Mouse (Mus musculus): ENCODE measurements around the gene Cgnl1. TPM values are rescaled to one million over a fixed set of nuclear protein-coding genes. Genes with fewer than 3 reads are reported as not detected.

The Cgnl1 gene
- total and polyA plus RNA-seq, 3 experiments = 0.03 TPM; not detected in 2

DNA sequence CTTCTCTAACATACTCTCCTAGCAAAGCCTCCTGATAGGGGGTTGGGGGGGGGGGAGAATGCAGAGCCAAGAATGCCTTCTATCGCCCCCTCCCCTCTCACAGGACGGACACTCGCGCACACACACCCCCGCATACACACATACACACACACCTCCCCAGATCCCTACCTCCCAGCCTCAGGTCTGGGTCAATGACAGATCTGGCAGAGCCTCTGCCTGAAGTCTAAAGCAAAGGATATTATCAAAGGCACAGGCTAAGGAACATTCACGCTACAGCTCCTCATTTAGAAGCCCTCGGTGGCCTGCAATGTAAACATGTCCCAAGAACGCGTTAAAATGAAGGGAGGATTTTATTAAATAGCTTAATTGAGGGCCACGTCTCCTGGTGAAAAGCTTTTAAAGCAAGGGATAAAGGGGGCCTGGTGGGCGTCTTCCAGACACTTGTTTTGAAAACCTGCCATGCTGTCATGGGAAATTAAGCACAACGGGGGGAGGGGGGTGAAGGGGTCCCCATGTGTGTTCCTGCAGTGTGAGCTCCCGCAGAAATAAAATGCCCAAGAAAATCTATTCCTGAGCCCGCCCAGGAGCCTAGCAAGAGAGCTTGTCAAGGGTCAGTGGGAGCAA, 10.8 kb downstream of the Cgnl1 start:
- no peak overlapping the region for H3K27ac ChIP-seq (ENCODE audit: insufficient read depth, low read depth)
- H3K9me3 ChIP-seq (replicated peaks; ENCODE audit: low read length) = no peaks in the 10 kb centered on the region
- in situ Hi-C loops (cut with MboI; ENCODE audit: low pct_ligation_motif_present, low pct_unique_long_range_greater_than_20kb, low sequenced_read_pairs) (no loop called here), dilution Hi-C loops (cut with MboI; ENCODE audit: extremely low pct_ligation_motif_present, extremely low pct_unique_long_range_greater_than_20kb, low sequenced_read_pairs) (no loop called here)
- DNase-seq (ENCODE audit: extremely low read depth) = no peak
- peaks cover 3 to 9% of the 10 kb centered on the region in 2 experiments; a peak in 3 of 4 replicates for H3K4me1 ChIP-seq (ENCODE audit: control insufficient read depth in 1 of 2, insufficient read depth in 2 of 2)
- H3K4me3 ChIP-seq (replicated peaks in 1 of 3; ENCODE audit: low read depth in 2 of 3, low read length in 2 of 3, poor library complexity in 1 of 3) = no peak overlapping the region
- no peaks in the 10 kb centered on the region for H3K36me3 ChIP-seq (replicated peaks in 1 of 2; ENCODE audit: control insufficient read depth in 1 of 2, insufficient read depth in 1 of 2, low read length in 1 of 2)
- no peaks in the 10 kb centered on the region for H3K27me3 ChIP-seq (replicated peaks)
- no peak overlapping the region for H3K4me2 ChIP-seq (ENCODE audit: insufficient read depth, low read depth, poor library complexity, severe bottlenecking)
- no peaks in the 10 kb centered on the region for H3K79me2 ChIP-seq (replicated peaks; ENCODE audit: control insufficient read depth, extremely low read depth, insufficient read depth, poor library complexity, severe bottlenecking)
- H3K9ac ChIP-seq (ENCODE audit: insufficient read depth, low read depth) = no peak overlapping the region
- TF ChIP-seq SMC3 (IDR thresholded peaks at IDR 0.05; ENCODE audit: low read depth, low read length) = no peak

- Histone ChIP-seq H3K4me1 (ENCODE audit: control insufficient read depth in 1 of 2, insufficient read depth in 2 of 2) (peaks cover 3 to 7% of the 10 kb centered on the region in 2 experiments; a peak in 3 of 4 replicates), H3K9ac (ENCODE audit: insufficient read depth, low read depth) (no peak overlapping the region), H3K4me2 (ENCODE audit: insufficient read depth, low read depth, poor library complexity, severe bottlenecking) (no peak overlapping the region)
Observed at GRCm38 (mm10) chr9:71759893-71760292, 11.5 kb downstream of the Cgnl1 start.

DNA sequence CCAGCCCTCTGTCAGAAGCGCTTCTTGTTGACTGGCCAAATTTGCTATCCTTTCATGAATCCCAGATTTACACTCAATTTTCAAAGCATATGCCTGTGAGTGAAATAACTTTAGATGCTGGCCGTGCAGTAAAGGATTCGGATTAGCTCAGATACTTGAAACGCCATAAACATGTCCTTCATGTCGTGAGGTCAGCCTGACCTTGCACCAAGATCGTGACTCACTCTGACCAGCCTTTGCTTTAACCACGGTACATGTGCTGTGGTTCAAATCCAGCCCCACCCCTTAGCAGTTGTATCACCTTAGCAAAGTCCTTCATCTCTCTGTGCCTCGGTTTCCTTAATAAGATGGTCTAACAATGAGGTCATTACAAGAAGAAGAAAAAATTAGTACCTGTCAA, 14.0 kb downstream of the Cgnl1 start:
- no peaks in the 10 kb centered on the region for H3K9me3 ChIP-seq (replicated peaks; ENCODE audit: low read length)
- in situ Hi-C loops (cut with MboI; ENCODE audit: low pct_ligation_motif_present, low pct_unique_long_range_greater_than_20kb, low sequenced_read_pairs) (no loop called here), dilution Hi-C loops (cut with MboI; ENCODE audit: extremely low pct_ligation_motif_present, extremely low pct_unique_long_range_greater_than_20kb, low sequenced_read_pairs) (no loop called here)
- no peak for DNase-seq (ENCODE audit: extremely low read depth)
- no peak overlapping the region for H3K4me2 ChIP-seq (ENCODE audit: insufficient read depth, low read depth, poor library complexity, severe bottlenecking)
- H3K4me1 ChIP-seq (ENCODE audit: control insufficient read depth in 1 of 2, insufficient read depth in 2 of 2) = no peaks in the 10 kb centered on the region
- no peak overlapping the region for H3K27ac ChIP-seq (ENCODE audit: insufficient read depth, low read depth)
- TF ChIP-seq IRF4 (IDR thresholded peaks at IDR 0.05; ENCODE audit: low read depth, low read length) (no peak), MAX (IDR thresholded peaks at IDR 0.05; ENCODE audit: low read length) (no peak), USF1 (IDR thresholded peaks at IDR 0.05; ENCODE audit: low read depth, low read length) (no peak), PAX5 (IDR thresholded peaks at IDR 0.05; ENCODE audit: low read length) (no peak), MEF2A (IDR thresholded peaks at IDR 0.05; ENCODE audit: borderline replicate concordance, low read depth, low read length) (no peak), RCOR1 (conservative IDR thresholded peaks at IDR 0.05; ENCODE audit: low read depth, low read length) (no peak), ZNF384 (IDR thresholded peaks at IDR 0.05; ENCODE audit: low read depth, low read length) (no peak), MYC (IDR thresholded peaks at IDR 0.05; ENCODE audit: low read depth, low read length) (no peak), CTCF (conservative IDR thresholded peaks at IDR 0.05 in 1 of 2, IDR thresholded peaks at IDR 0.05 in 1 of 2; ENCODE audit: low read depth in 2 of 2, low read length in 2 of 2) (no peak), MXI1 (IDR thresholded peaks at IDR 0.05; ENCODE audit: low read depth, low read length) (no peak), TBP (conservative IDR thresholded peaks at IDR 0.05; ENCODE audit: low read depth, low read length) (no peak), E2F4 (IDR thresholded peaks at IDR 0.05; ENCODE audit: insufficient replicate concordance, low read depth, low read length) (no peak)
- no peak overlapping the region for H3K9ac ChIP-seq (ENCODE audit: insufficient read depth, low read depth)
- no peaks in the 10 kb centered on the region for H3K27me3 ChIP-seq (replicated peaks)
- no peaks in the 10 kb centered on the region for H3K79me2 ChIP-seq (replicated peaks; ENCODE audit: control insufficient read depth, extremely low read depth, insufficient read depth, poor library complexity, severe bottlenecking)
- H3K4me3 ChIP-seq (replicated peaks in 1 of 3; ENCODE audit: low read depth in 2 of 3, low read length in 2 of 3, poor library complexity in 1 of 3) = no peak overlapping the region
- no peaks in the 10 kb centered on the region for H3K36me3 ChIP-seq (replicated peaks in 1 of 2; ENCODE audit: control insufficient read depth in 1 of 2, insufficient read depth in 1 of 2, low read length in 1 of 2)

More at GRCm38 (mm10) chr9:71759893-71760292, 11.5 kb downstream of the Cgnl1 start:
- Histone ChIP-seq H3K79me2 (replicated peaks; ENCODE audit: control insufficient read depth, extremely low read depth, insufficient read depth, poor library complexity, severe bottlenecking) (no peaks in the 10 kb centered on the region), H3K9me3 (replicated peaks; ENCODE audit: low read length) (no peaks in the 10 kb centered on the region), H3K27me3 (replicated peaks) (no peaks in the 10 kb centered on the region), H3K36me3 (replicated peaks in 1 of 2; ENCODE audit: control insufficient read depth in 1 of 2, insufficient read depth in 1 of 2, low read length in 1 of 2) (no peaks in the 10 kb centered on the region), H3K4me3 (replicated peaks in 1 of 3; ENCODE audit: low read depth in 2 of 3, low read length in 2 of 3, poor library complexity in 1 of 3) (no peak overlapping the region), H3K27ac (ENCODE audit: insufficient read depth, low read depth) (no peak overlapping the region)
- dilution Hi-C loops (cut with MboI; ENCODE audit: extremely low pct_ligation_motif_present, extremely low pct_unique_long_range_greater_than_20kb, low sequenced_read_pairs) (no loop called here), in situ Hi-C loops (cut with MboI; ENCODE audit: low pct_ligation_motif_present, low pct_unique_long_range_greater_than_20kb, low sequenced_read_pairs) (no loop called here)
- no peak for TF ChIP-seq EP300 (IDR thresholded peaks at IDR 0.05; ENCODE audit: low read length)
- DNase-seq (ENCODE audit: extremely low read depth) = no peak
